Mouse (Mus musculus): ENCODE measurements around the gene Colq. TPM values are rescaled to one million over a fixed set of nuclear protein-coding genes. Genes with fewer than 3 reads are reported as not detected.
"Not testable (repeated sequence)": the region's sequence is repeated elsewhere in the genome, so short reads cannot be mapped to it uniquely, and the experiment has no call there.

The Colq gene
- polyA plus RNA-seq, 2 experiments = 0.04 TPM; not detected in 1

GRCm38 (mm10) chr14:31604916-31605315, 13.8 kb upstream of the Colq start:
- TF ChIP-seq CTCF (IDR thresholded peaks at IDR 0.05; ENCODE audit: low read depth) = peak; percentile 56
- no peak for TF ChIP-seq EP300 (IDR thresholded peaks at IDR 0.05; ENCODE audit: low read depth)
- no peak for DNase-seq (ENCODE audit: low read depth in 3 of 3, low spot score in 3 of 3)
- WGBS (ENCODE audit: insufficient replicate concordance) = 69% methylated on average over 5 of the region's 5 CpGs

DNA sequence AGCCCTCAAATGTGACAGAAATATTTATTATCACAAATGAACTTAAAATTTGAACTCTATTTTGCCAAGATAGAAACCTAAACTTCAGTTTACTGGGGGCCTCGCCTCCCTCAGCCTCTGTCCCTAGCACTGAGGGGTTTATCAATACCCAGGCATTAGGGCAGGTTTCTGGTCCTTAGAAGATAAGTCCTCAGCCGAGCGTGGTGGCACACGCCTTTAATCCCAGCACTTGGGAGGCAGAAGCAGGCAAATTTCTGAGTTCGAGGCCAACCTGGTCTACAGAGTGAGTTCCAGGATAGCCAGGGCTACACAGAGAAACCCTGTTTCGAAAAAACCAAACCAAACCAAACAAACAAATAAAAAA, 11.5 kb upstream of the Colq start:
- peak; percentile 94 for ATAC-seq (ENCODE audit: insufficient read depth)
- H3K4me3 ChIP-seq (ENCODE audit: insufficient read depth in 1 of 2, low read depth in 2 of 2, low read length in 2 of 2); H3K27me3 ChIP-seq (ENCODE audit: control insufficient read depth, insufficient read depth, low read length); H3K36me3 ChIP-seq (replicated peaks; ENCODE audit: control insufficient read depth, insufficient read depth, low read depth); H3K9ac ChIP-seq (replicated peaks); H3K9me3 ChIP-seq (ENCODE audit: control insufficient read depth, low read length): not testable (repeated sequence)
- peak; percentile 86 for TF ChIP-seq EP300 (IDR thresholded peaks at IDR 0.05; ENCODE audit: low read depth)
- WGBS (ENCODE audit: insufficient replicate concordance) = 25% methylated on average over 6 of the region's 6 CpGs
- H3K4me1 ChIP-seq (replicated peaks; ENCODE audit: control insufficient read depth in 2 of 2, insufficient read depth in 2 of 2, low read length in 1 of 2) = peaks cover 14 to 17% of the 10 kb centered on the region in 2 experiments
- DNase-seq (ENCODE audit: low read depth in 3 of 3, low spot score in 3 of 3) = peak; percentile 65 to 72 (median 68)
- H3K4me2 ChIP-seq (ENCODE audit: low read depth) = peak overlapping the region; percentile 40
- H3K27ac ChIP-seq = peak overlapping the region; percentile 41; the same call in 1 of the 2 replicates

More at GRCm38 (mm10) chr14:31604916-31605315, 13.8 kb upstream of the Colq start:
- no peak overlapping the region for H3K4me2 ChIP-seq (ENCODE audit: low read depth)
- no peak overlapping the region for H3K4me3 ChIP-seq (ENCODE audit: insufficient read depth in 1 of 2, low read depth in 2 of 2, low read length in 2 of 2)
- H3K4me1 ChIP-seq (replicated peaks; ENCODE audit: control insufficient read depth in 2 of 2, insufficient read depth in 2 of 2, low read length in 1 of 2) = peaks cover 14 to 17% of the 10 kb centered on the region in 2 experiments
- H3K36me3 ChIP-seq (replicated peaks; ENCODE audit: control insufficient read depth, insufficient read depth, low read depth) = no peaks in the 10 kb centered on the region
- no peaks in the 10 kb centered on the region for H3K27me3 ChIP-seq (ENCODE audit: control insufficient read depth, insufficient read depth, low read length)
- H3K9ac ChIP-seq (replicated peaks) = no peak overlapping the region
- H3K27ac ChIP-seq = no peak overlapping the region
- ATAC-seq (ENCODE audit: insufficient read depth) = no peak
- H3K9me3 ChIP-seq (ENCODE audit: control insufficient read depth, low read length) = no peaks in the 10 kb centered on the region

GRCm38 (mm10) chr14:31601908-31602615, 10.9 kb upstream of the Colq start:
- Histone ChIP-seq H3K27ac (peak overlapping the region; percentile 41; the same call in 1 of the 2 replicates), H3K4me2 (ENCODE audit: low read depth) (peak overlapping the region; percentile 40), H3K27me3 (ENCODE audit: control insufficient read depth, insufficient read depth, low read length) (no peaks in the 10 kb centered on the region), H3K4me3 (ENCODE audit: insufficient read depth in 1 of 2, low read depth in 2 of 2, low read length in 2 of 2) (no peak overlapping the region), H3K36me3 (replicated peaks; ENCODE audit: control insufficient read depth, insufficient read depth, low read depth) (no peaks in the 10 kb centered on the region), H3K9ac (replicated peaks) (no peak overlapping the region; the same call in 1 of the 2 replicates), H3K9me3 (ENCODE audit: control insufficient read depth, low read length) (no peaks in the 10 kb centered on the region), H3K4me1 (replicated peaks; ENCODE audit: control insufficient read depth in 2 of 2, insufficient read depth in 2 of 2, low read length in 1 of 2) (peaks cover 14 to 17% of the 10 kb centered on the region in 2 experiments)
- DNase-seq (ENCODE audit: low read depth in 3 of 3, low spot score in 3 of 3) (peak in 1 of 3 experiments; percentile 37), ATAC-seq (ENCODE audit: insufficient read depth) (peak; percentile 77)
- WGBS (ENCODE audit: insufficient replicate concordance) = 77% methylated on average over 14 of the region's 14 CpGs
- TF ChIP-seq EP300 (IDR thresholded peaks at IDR 0.05; ENCODE audit: low read depth) (no peak), CTCF (IDR thresholded peaks at IDR 0.05; ENCODE audit: low read depth) (no peak)

DNA sequence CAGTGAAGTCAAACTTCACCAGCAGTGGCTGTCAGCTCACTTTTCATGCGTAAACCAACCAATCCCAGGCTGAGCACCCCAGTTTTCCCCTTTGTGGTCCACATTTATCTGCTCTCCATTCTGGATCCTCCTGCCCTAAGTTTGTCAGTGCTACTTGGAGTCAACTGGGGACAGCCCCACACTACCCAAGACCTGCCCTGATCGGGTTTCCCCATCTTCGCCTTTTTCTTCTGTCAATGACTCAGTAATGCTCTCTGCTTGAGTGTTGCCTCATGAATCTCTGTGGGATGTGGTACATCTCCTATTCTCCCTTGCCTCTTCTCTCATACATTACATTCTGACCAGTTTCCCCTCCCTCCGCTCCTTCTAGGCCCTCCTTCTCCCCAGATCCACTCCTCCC, 6.3 kb upstream of the Colq start:
- DNase-seq (ENCODE audit: low read depth in 3 of 3, low spot score in 3 of 3) = no peak
- 80% methylated on average over 4 of the region's 4 CpGs for WGBS (ENCODE audit: insufficient replicate concordance)

DNA sequence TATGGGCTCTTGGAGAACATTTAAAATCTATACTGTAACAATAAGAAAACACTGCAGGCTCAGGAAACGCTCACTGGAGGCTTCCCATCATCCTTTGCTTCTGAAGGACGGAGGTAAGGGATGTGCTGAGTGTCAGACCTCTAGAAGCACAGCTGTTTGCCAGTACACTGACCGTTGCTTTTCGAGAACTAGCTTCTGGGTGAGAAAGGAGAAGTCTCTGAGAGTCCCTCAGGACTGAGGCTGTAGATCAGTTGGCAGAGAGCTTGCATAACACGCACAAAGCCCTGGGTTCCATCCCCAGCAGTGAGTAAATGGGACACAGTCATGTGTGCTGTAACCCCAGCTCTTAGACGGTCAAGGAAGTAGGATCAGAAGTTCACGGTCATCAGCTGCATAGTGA, 5.3 kb upstream of the Colq start:
- Histone ChIP-seq H3K9me3 (ENCODE audit: control insufficient read depth, low read length) (no peaks in the 10 kb centered on the region), H3K4me3 (ENCODE audit: insufficient read depth in 1 of 2, low read depth in 2 of 2, low read length in 2 of 2) (no peak overlapping the region), H3K36me3 (replicated peaks; ENCODE audit: control insufficient read depth, insufficient read depth, low read depth) (no peaks in the 10 kb centered on the region), H3K4me2 (ENCODE audit: low read depth) (no peak overlapping the region), H3K9ac (replicated peaks) (no peak overlapping the region), H3K27me3 (ENCODE audit: control insufficient read depth, insufficient read depth, low read length) (no peaks in the 10 kb centered on the region), H3K4me1 (replicated peaks; ENCODE audit: control insufficient read depth in 2 of 2, insufficient read depth in 2 of 2, low read length in 1 of 2) (peaks cover 0 to 2% of the 10 kb centered on the region in 2 experiments; a peak in 2 of 4 replicates), H3K27ac (no peak overlapping the region)
- ATAC-seq (ENCODE audit: insufficient read depth) (no peak), DNase-seq (ENCODE audit: low read depth in 3 of 3, low spot score in 3 of 3) (no peak)
- 37% methylated on average over 7 of the region's 7 CpGs for WGBS (ENCODE audit: insufficient replicate concordance)
- no peak for TF ChIP-seq CTCF (IDR thresholded peaks at IDR 0.05; ENCODE audit: low read depth)
- TF ChIP-seq EP300 (IDR thresholded peaks at IDR 0.05; ENCODE audit: low read depth) = no peak

More for the DNA sequence above, 6.3 kb upstream of the Colq start:
- H3K9me3 ChIP-seq (ENCODE audit: control insufficient read depth, low read length) = no peaks in the 10 kb centered on the region
- no peaks in the 10 kb centered on the region for H3K27me3 ChIP-seq (ENCODE audit: control insufficient read depth, insufficient read depth, low read length)
- no peak overlapping the region for H3K9ac ChIP-seq (replicated peaks)
- H3K4me1 ChIP-seq (replicated peaks; ENCODE audit: control insufficient read depth in 2 of 2, insufficient read depth in 2 of 2, low read length in 1 of 2) = peaks cover 6 to 8% of the 10 kb centered on the region in 2 experiments
- H3K4me3 ChIP-seq (ENCODE audit: insufficient read depth in 1 of 2, low read depth in 2 of 2, low read length in 2 of 2) = no peak overlapping the region
- no peak for ATAC-seq (ENCODE audit: insufficient read depth)
- H3K36me3 ChIP-seq (replicated peaks; ENCODE audit: control insufficient read depth, insufficient read depth, low read depth) = no peaks in the 10 kb centered on the region
- no peak overlapping the region for H3K4me2 ChIP-seq (ENCODE audit: low read depth)
- H3K27ac ChIP-seq = no peak overlapping the region
- no peak for TF ChIP-seq CTCF (IDR thresholded peaks at IDR 0.05; ENCODE audit: low read depth)
- TF ChIP-seq EP300 (IDR thresholded peaks at IDR 0.05; ENCODE audit: low read depth) = no peak

Measured in liver, embryonic 14.5 days (tissue).